Mouse (Mus musculus) liver, embryonic 15.5 days (tissue): ENCODE results near the gene Osbpl3. TPM values are rescaled to one million over a fixed set of nuclear protein-coding genes. Genes with fewer than 3 reads are reported as not detected.
"Not testable (repeated sequence)": the region's sequence is repeated elsewhere in the genome, so short reads cannot be mapped to it uniquely, and the experiment has no call there.

Source experiments
- ATAC-seq: fragments of 200-750 bp; cut with Nextera tagmentation; 2 replicates; pipeline ENCODE4 v1.8.0; 2017; ENCODE audit warnings: moderate number of reproducible peaks, mild to moderate bottlenecking, moderate library complexity; ENCODE audit not compliant: insufficient read depth
- H3K27ac ChIP-seq: fragments of 300-500 bp; sonication (generic); replicated peaks from 2 replicates; pipeline ENCODE4 v1.5.1; 2015; ENCODE audit warnings: mild to moderate bottlenecking, inconsistent platforms
- H3K27me3 ChIP-seq: fragments of 300-500 bp; sonication (generic); 2 replicates; pipeline ENCODE4 v1.6.1; 2015; ENCODE audit warnings: mild to moderate bottlenecking, inconsistent platforms
- H3K36me3 ChIP-seq: fragments of 300-500 bp; sonication (generic); replicated peaks from 2 replicates; pipeline ENCODE4 v1.6.1; 2015; ENCODE audit warnings: moderate library complexity, mild to moderate bottlenecking, inconsistent platforms
- H3K4me1 ChIP-seq: fragments of 300-500 bp; sonication (generic); replicated peaks from 2 replicates; pipeline ENCODE4 v1.6.1; 2015; ENCODE audit warnings: inconsistent platforms
- H3K4me2 ChIP-seq: fragments of 300-500 bp; sonication (generic); 2 replicates; pipeline ENCODE4 v1.6.1; 2015; ENCODE audit warnings: moderate library complexity, mild to moderate bottlenecking, inconsistent platforms
- H3K4me3 ChIP-seq: fragments of 300-500 bp; sonication (generic); replicated peaks from 2 replicates; pipeline ENCODE4 v1.5.1; 2015; ENCODE audit warnings: mild to moderate bottlenecking, inconsistent platforms
- H3K9ac ChIP-seq: fragments of 300-500 bp; sonication (generic); 2 replicates; pipeline ENCODE4 v1.6.1; 2015; ENCODE audit warnings: moderate library complexity, mild to moderate bottlenecking, inconsistent platforms
- H3K9me3 ChIP-seq: fragments of 300-500 bp; sonication (generic); replicated peaks from 2 replicates; pipeline ENCODE4 v1.6.1; 2016; ENCODE audit warnings: inconsistent platforms
- WGBS: fragments of 180-500 bp; shearing (Covaris S2); methylation state at CpG from one replicate; pipeline ENCODE4 v1.1.7; 2015; ENCODE audit warnings: mixed read lengths; ENCODE audit not compliant: insufficient replicate concordance; 5-methylcytosine and 5-hydroxymethylcytosine counted together
- polyA plus RNA-seq: library from polyadenylated mRNA; unstranded; fragments of >200 nt; fragmentation: Nextera tagmentation; extraction: Ambion mirVana; gene quantifications from 2 replicates; pipeline ENCODE4 v1.2.1, GENCODE M21; 2015

The Osbpl3 gene
- polyA plus RNA-seq, 1 experiment from 2014 or later = 0.64 TPM

- Histone ChIP-seq H3K36me3 (no peaks in the 10 kb centered on the region), H3K27ac (no peak overlapping the region), H3K4me3 (no peak overlapping the region), H3K4me2 (no peak overlapping the region), H3K9ac (no peak overlapping the region), H3K4me1 (peaks cover 16% of the 10 kb centered on the region), H3K9me3 (no peaks in the 10 kb centered on the region), H3K27me3 (peaks cover 36% of the 10 kb centered on the region)
- ATAC-seq = no peak
- WGBS = 82% methylated on average over 10 of the region's 10 CpGs
Measured at GRCm38 (mm10) chr6:50452220-50452619, 3.8 kb downstream of the Osbpl3 start.

- Histone ChIP-seq H3K27me3 (no peaks in the 10 kb centered on the region), H3K4me2 (no peak overlapping the region), H3K27ac (no peak overlapping the region), H3K36me3 (no peaks in the 10 kb centered on the region), H3K4me1 (no peaks in the 10 kb centered on the region), H3K9me3 (no peaks in the 10 kb centered on the region), H3K9ac (no peak overlapping the region), H3K4me3 (no peak overlapping the region)
- 54% methylated on average over 2 of the region's 2 CpGs for WGBS
- no peak for ATAC-seq
Measured at GRCm38 (mm10) chr6:50445616-50446015, 10.4 kb downstream of the Osbpl3 start.

GRCm38 (mm10) chr6:50440966-50441862 lies 14.8 kb downstream of the Osbpl3 start:
- WGBS = 62% methylated on average over 5 of the region's 5 CpGs
- no peak for ATAC-seq
- Histone ChIP-seq H3K9me3 (no peaks in the 10 kb centered on the region), H3K27me3 (no peaks in the 10 kb centered on the region), H3K4me2 (no peak overlapping the region), H3K36me3 (no peaks in the 10 kb centered on the region), H3K27ac (no peak overlapping the region), H3K4me3 (no peak overlapping the region), H3K9ac (no peak overlapping the region), H3K4me1 (no peaks in the 10 kb centered on the region)

GRCm38 (mm10) chr6:50440197-50440596 lies 15.8 kb downstream of the Osbpl3 start:
- Histone ChIP-seq H3K4me1 (no peaks in the 10 kb centered on the region), H3K4me3 (no peak overlapping the region), H3K9me3 (no peaks in the 10 kb centered on the region), H3K9ac (no peak overlapping the region), H3K4me2 (no peak overlapping the region), H3K36me3 (no peaks in the 10 kb centered on the region), H3K27ac (no peak overlapping the region), H3K27me3 (no peaks in the 10 kb centered on the region)
- ATAC-seq = no peak
- 75% methylated on average over 7 of the region's 7 CpGs for WGBS

- not testable (repeated sequence) for ATAC-seq, H3K4me3 ChIP-seq, H3K27ac ChIP-seq, H3K4me2 ChIP-seq, H3K9ac ChIP-seq, H3K27me3 ChIP-seq, H3K36me3 ChIP-seq, H3K4me1 ChIP-seq, H3K9me3 ChIP-seq
- WGBS = 71% methylated on average over 4 of the region's 4 CpGs
Measured at GRCm38 (mm10) chr6:50438900-50439299, 17.1 kb downstream of the Osbpl3 start.

- no peak overlapping the region for H3K27ac ChIP-seq
- ATAC-seq = no peak
- no peaks in the 10 kb centered on the region for H3K4me1 ChIP-seq
- H3K9ac ChIP-seq = no peak overlapping the region
- H3K36me3 ChIP-seq = no peaks in the 10 kb centered on the region
- no peak overlapping the region for H3K4me3 ChIP-seq
- no peaks in the 10 kb centered on the region for H3K9me3 ChIP-seq
- WGBS = 66% methylated on average over 2 of the region's 2 CpGs
- no peaks in the 10 kb centered on the region for H3K27me3 ChIP-seq
- H3K4me2 ChIP-seq = no peak overlapping the region
Measured at GRCm38 (mm10) chr6:50437815-50438214, 18.2 kb downstream of the Osbpl3 start.

GRCm38 (mm10) chr6:50436661-50437060 lies 19.3 kb downstream of the Osbpl3 start:
- Histone ChIP-seq H3K27me3 (no peaks in the 10 kb centered on the region), H3K27ac (no peak overlapping the region), H3K9me3 (no peaks in the 10 kb centered on the region), H3K4me2 (no peak overlapping the region), H3K4me1 (no peaks in the 10 kb centered on the region), H3K36me3 (no peaks in the 10 kb centered on the region), H3K9ac (no peak overlapping the region), H3K4me3 (no peak overlapping the region)
- no peak for ATAC-seq
- 50% methylated on average over 2 of the region's 2 CpGs for WGBS

- H3K9me3 ChIP-seq = no peaks in the 10 kb centered on the region
- no peak overlapping the region for H3K4me2 ChIP-seq
- H3K36me3 ChIP-seq = no peaks in the 10 kb centered on the region
- no peaks in the 10 kb centered on the region for H3K27me3 ChIP-seq
- H3K4me3 ChIP-seq = no peak overlapping the region
- 65% methylated on average over 5 of the region's 5 CpGs for WGBS
- H3K4me1 ChIP-seq = no peaks in the 10 kb centered on the region
- ATAC-seq = no peak
- H3K9ac ChIP-seq = no peak overlapping the region
- no peak overlapping the region for H3K27ac ChIP-seq
Measured at GRCm38 (mm10) chr6:50432491-50432890, 23.5 kb downstream of the Osbpl3 start.

GRCm38 (mm10) chr6:50429299-50429698 lies 26.7 kb downstream of the Osbpl3 start:
- H3K9me3 ChIP-seq = no peaks in the 10 kb centered on the region
- WGBS = 66% methylated on average over 7 of the region's 7 CpGs
- ATAC-seq = no peak
- H3K4me2 ChIP-seq = no peak overlapping the region
- no peak overlapping the region for H3K9ac ChIP-seq
- no peaks in the 10 kb centered on the region for H3K4me1 ChIP-seq
- no peaks in the 10 kb centered on the region for H3K27me3 ChIP-seq
- H3K27ac ChIP-seq = no peak overlapping the region
- no peak overlapping the region for H3K4me3 ChIP-seq
- H3K36me3 ChIP-seq = no peaks in the 10 kb centered on the region

- no peak for ATAC-seq
- Histone ChIP-seq H3K4me1 (no peaks in the 10 kb centered on the region), H3K9me3 (no peaks in the 10 kb centered on the region), H3K27ac (no peak overlapping the region), H3K27me3 (no peaks in the 10 kb centered on the region), H3K4me2 (no peak overlapping the region), H3K9ac (no peak overlapping the region), H3K36me3 (no peaks in the 10 kb centered on the region), H3K4me3 (no peak overlapping the region)
- WGBS = 71% methylated on average over 11 of the region's 11 CpGs
Measured at GRCm38 (mm10) chr6:50427051-50427732, 28.8 kb downstream of the Osbpl3 start.

GRCm38 (mm10) chr6:50426571-50426970 lies 29.4 kb downstream of the Osbpl3 start:
- Histone ChIP-seq H3K27me3 (no peaks in the 10 kb centered on the region), H3K9ac (no peak overlapping the region), H3K4me2 (no peak overlapping the region), H3K27ac (no peak overlapping the region), H3K4me1 (no peaks in the 10 kb centered on the region), H3K4me3 (no peak overlapping the region), H3K9me3 (no peaks in the 10 kb centered on the region), H3K36me3 (no peaks in the 10 kb centered on the region)
- 71% methylated on average over 4 of the region's 4 CpGs for WGBS
- ATAC-seq = no peak
